Mouse (Mus musculus) cerebellum, adult 2 months (tissue): ENCODE data around the gene Atp6v0a2.

Source experiments
- CTCF ChIP-seq: fragments of 200-500 bp; IDR thresholded peaks from 2 replicates; pipeline ENCODE4 v1.5.1; 2011; ENCODE audit warnings: low read depth, mild to moderate bottlenecking, control low read depth, low read length, moderate library complexity, borderline replicate concordance; ENCODE audit not compliant: insufficient read depth
- POLR2A ChIP-seq: fragments of 200-500 bp; IDR thresholded peaks from 2 replicates; pipeline ENCODE4 v1.6.1; 2011; ENCODE audit warnings: low read length, control low read depth, borderline replicate concordance; ENCODE audit not compliant: insufficient read depth

GRCm38 (mm10) chr5:124624291-124624690, 4.1 kb upstream of the Atp6v0a2 start:
- TF ChIP-seq CTCF (no peak), POLR2A (no peak)
